Mouse (Mus musculus): ENCODE results near the gene Ascl2.

DNA sequence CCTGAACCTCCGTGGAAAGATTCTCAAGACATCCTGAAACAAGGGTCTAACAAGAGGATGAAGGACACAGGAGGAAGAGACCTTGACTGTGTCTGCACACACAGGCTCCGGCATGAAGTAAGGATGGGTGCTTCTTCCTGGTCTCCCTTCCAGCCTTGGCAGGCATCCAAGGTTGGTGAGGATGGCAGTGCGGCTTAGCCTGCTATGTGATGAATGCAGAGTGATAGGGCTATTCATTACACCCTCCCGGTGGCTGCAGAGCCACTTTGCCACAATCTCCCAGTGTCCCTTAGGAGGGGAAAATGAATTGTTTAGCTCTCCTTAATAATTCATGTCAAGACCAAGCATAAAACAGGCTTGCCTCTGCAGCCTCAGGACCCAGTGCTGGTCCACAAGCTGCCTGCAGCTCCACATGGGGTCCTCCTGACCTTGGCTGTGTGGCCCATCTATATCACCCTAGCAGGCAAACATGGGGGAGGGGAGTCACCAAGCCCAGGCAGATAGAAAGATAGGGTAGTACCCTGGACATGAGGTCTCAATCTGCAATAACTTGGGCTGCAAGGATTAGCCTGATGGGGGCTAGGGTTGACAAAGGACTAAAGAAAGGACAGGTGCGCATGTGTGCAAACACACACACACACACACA, 43.3 kb upstream of the Ascl2 start:
- no peak for TF ChIP-seq CTCF (IDR thresholded peaks at IDR 0.05; ENCODE audit: low read depth)
- TF ChIP-seq EP300 (IDR thresholded peaks at IDR 0.05; ENCODE audit: low read depth), result no peak

Data from liver, postnatal 0 days (tissue).